Mouse (Mus musculus): ENCODE measurements around the gene Tmem243. TPM values are rescaled to one million over a fixed set of nuclear protein-coding genes. Genes with fewer than 3 reads are reported as not detected.

Gene Tmem243
- polyA plus RNA-seq, 1 experiment from 2014 or later: 8.7 TPM

- Histone ChIP-seq H3K27ac (ENCODE audit: low read depth, low read length) (no peak overlapping the region), H3K36me3 (ENCODE audit: control insufficient read depth, insufficient read depth, low read length) (no peaks in the 10 kb centered on the region), H3K4me3 (ENCODE audit: low read depth, low read length) (no peak overlapping the region), H3K4me2 (no peak overlapping the region), H3K9ac (ENCODE audit: low read depth, low read length) (no peak overlapping the region), H3K4me1 (ENCODE audit: control insufficient read depth, insufficient read depth, low read length) (no peaks in the 10 kb centered on the region), H3K27me3 (ENCODE audit: control insufficient read depth, insufficient read depth, low read length) (no peaks in the 10 kb centered on the region; the same call in 1 of the 2 replicates), H3K9me3 (replicated peaks; ENCODE audit: control insufficient read depth, low read length) (no peaks in the 10 kb centered on the region)
- no peak for ATAC-seq (replicated peaks; ENCODE audit: insufficient number of reproducible peaks, low FRiP score, low TSS enrichment)
- 94% methylated on average over 3 of the region's 3 CpGs for WGBS (ENCODE audit: insufficient replicate concordance)
Observed at GRCm38 (mm10) chr5:9071360-9071759, 29.1 kb upstream of the Tmem243 start.

DNA sequence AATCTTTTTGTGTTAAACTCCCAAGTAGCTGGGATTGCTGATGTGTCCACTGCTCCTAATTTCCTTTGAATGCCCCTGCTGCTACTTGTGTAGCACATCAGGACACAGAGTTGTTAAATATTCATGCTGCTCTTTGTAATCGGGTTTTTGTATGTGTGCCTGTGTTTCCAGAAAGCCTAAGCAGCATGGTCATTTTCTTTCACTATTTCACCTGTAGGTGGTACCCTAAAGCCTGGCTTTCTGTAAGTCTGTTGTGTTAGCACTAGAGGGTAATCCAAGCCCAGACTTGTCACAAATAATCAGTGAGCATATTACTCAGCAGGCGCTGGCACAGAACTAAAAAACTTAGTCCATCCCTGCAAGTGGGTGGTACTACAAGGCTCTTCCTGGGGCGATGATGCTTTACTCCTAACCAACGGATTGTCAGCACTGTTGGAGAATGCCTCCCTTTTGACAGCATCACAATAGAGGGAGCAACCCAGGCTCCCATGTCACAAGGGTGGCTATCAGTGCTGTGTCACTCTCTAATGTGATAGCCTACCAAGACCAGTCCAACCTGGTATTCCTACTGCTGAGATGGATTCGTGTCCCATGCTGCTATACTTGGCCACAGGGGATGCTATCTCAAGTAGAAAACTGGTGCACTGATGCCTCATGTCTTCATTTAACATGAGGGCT, 27.2 kb upstream of the Tmem243 start:
- Histone ChIP-seq H3K9me3 (replicated peaks; ENCODE audit: control insufficient read depth, low read length) (no peaks in the 10 kb centered on the region), H3K36me3 (ENCODE audit: control insufficient read depth, insufficient read depth, low read length) (no peaks in the 10 kb centered on the region), H3K27ac (ENCODE audit: low read depth, low read length) (no peak overlapping the region), H3K4me2 (no peak overlapping the region), H3K27me3 (ENCODE audit: control insufficient read depth, insufficient read depth, low read length) (no peaks in the 10 kb centered on the region; the same call in 1 of the 2 replicates), H3K4me1 (ENCODE audit: control insufficient read depth, insufficient read depth, low read length) (no peaks in the 10 kb centered on the region), H3K4me3 (ENCODE audit: low read depth, low read length) (no peak overlapping the region), H3K9ac (ENCODE audit: low read depth, low read length) (no peak overlapping the region)
- whole genome bisulfite sequencing (ENCODE audit: insufficient replicate concordance): 53% methylated on average over 5 of the region's 5 CpGs
- no peak for ATAC-seq (replicated peaks; ENCODE audit: insufficient number of reproducible peaks, low FRiP score, low TSS enrichment)

DNA sequence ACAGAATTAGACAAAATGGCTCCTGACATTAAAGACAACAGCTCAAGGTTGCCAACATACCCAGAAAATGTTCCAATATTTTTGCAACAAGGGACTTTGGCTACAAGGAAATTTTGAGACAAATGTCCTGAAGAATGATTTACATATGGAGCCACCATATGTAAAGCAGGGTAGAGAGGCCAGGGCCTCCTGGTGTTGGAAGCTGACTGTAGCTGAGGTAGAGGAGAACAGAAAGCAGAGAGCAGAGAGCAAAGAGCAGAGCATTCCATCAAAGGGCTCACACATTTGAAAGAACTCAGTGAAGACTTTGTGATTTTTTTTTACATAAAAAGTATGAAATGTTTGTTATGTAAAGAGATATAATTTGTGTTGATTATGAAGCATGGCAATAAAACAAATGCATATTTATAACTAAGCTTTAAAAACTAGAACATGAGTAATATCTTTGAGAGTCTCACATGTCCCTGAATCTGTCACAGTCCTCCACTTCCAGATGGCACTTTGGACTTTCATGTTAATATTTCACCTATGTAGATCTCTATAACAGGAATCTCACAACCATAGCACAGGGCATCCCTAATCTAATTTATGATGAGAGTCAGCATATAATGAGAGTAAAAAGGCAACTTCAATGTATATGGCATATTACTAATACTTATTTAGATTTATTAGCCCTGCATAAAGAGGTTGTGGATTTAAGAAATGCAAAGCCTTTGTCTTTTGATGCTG, 20.5 kb upstream of the Tmem243 start:
- Histone ChIP-seq H3K36me3 (ENCODE audit: control insufficient read depth, insufficient read depth, low read length) (no peaks in the 10 kb centered on the region), H3K9ac (ENCODE audit: low read depth, low read length) (no peak overlapping the region), H3K9me3 (replicated peaks; ENCODE audit: control insufficient read depth, low read length) (no peaks in the 10 kb centered on the region), H3K4me2 (no peak overlapping the region), H3K27me3 (ENCODE audit: control insufficient read depth, insufficient read depth, low read length) (no peaks in the 10 kb centered on the region), H3K27ac (ENCODE audit: low read depth, low read length) (no peak overlapping the region), H3K4me1 (ENCODE audit: control insufficient read depth, insufficient read depth, low read length) (no peaks in the 10 kb centered on the region), H3K4me3 (ENCODE audit: low read depth, low read length) (no peak overlapping the region)
- no peak for ATAC-seq (replicated peaks; ENCODE audit: insufficient number of reproducible peaks, low FRiP score, low TSS enrichment)

DNA sequence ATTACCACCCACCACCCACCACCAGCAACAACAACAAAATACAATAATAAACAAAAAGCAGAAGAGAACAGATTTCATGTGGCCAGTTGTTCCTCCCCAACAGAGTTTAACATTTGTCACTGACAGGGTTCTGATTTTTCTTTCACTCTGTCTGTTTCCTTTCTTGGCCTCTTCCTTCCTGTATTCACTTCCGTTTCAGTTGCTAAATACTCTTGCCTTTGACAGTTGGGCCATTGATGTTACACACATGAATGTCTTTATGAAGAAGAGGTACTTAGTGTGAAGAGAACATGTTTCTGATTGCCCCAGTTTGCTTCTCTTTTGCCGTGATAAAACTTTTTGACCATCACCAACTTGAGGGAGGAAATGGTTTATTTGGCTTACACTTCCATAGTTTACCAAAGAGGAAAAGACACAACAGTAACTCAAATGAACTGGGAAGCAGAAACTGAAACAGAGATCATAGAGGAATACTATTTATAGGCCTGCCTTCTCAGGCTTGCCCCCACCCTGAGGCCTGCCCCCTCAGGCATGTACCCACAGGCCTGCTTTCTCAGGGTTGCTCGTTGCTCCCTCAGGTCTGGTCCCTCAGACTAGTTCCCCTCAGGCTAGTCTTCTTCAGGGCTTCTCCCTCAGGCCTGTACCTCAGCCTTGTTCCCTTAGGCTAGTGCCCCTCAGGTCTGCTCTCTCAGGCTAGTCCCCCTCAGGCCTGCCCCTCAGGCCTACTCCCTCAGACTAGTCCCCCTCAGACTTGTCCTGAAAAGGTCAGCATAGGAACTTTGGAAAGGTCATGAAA, 13.3 kb upstream of the Tmem243 start:
- no peak overlapping the region for H3K9ac ChIP-seq (ENCODE audit: low read depth, low read length)
- H3K4me3 ChIP-seq (ENCODE audit: low read depth, low read length): no peak overlapping the region
- ATAC-seq (replicated peaks; ENCODE audit: insufficient number of reproducible peaks, low FRiP score, low TSS enrichment): no peak
- no peaks in the 10 kb centered on the region for H3K9me3 ChIP-seq (replicated peaks; ENCODE audit: control insufficient read depth, low read length)
- no peaks in the 10 kb centered on the region for H3K27me3 ChIP-seq (ENCODE audit: control insufficient read depth, insufficient read depth, low read length)
- WGBS (ENCODE audit: insufficient replicate concordance): 56% methylated on average over 3 of the region's 3 CpGs
- no peak overlapping the region for H3K4me2 ChIP-seq
- H3K4me1 ChIP-seq (ENCODE audit: control insufficient read depth, insufficient read depth, low read length): no peaks in the 10 kb centered on the region
- no peak overlapping the region for H3K27ac ChIP-seq (ENCODE audit: low read depth, low read length)
- no peaks in the 10 kb centered on the region for H3K36me3 ChIP-seq (ENCODE audit: control insufficient read depth, insufficient read depth, low read length)

- Histone ChIP-seq H3K4me2 (no peak overlapping the region), H3K4me3 (ENCODE audit: low read depth, low read length) (no peak overlapping the region), H3K36me3 (ENCODE audit: control insufficient read depth, insufficient read depth, low read length) (no peaks in the 10 kb centered on the region), H3K4me1 (ENCODE audit: control insufficient read depth, insufficient read depth, low read length) (no peaks in the 10 kb centered on the region), H3K27me3 (ENCODE audit: control insufficient read depth, insufficient read depth, low read length) (no peaks in the 10 kb centered on the region), H3K9ac (ENCODE audit: low read depth, low read length) (no peak overlapping the region), H3K9me3 (replicated peaks; ENCODE audit: control insufficient read depth, low read length) (no peaks in the 10 kb centered on the region), H3K27ac (ENCODE audit: low read depth, low read length) (no peak overlapping the region)
- ATAC-seq (replicated peaks; ENCODE audit: insufficient number of reproducible peaks, low FRiP score, low TSS enrichment): no peak
- 78% methylated on average over 6 of the region's 6 CpGs for WGBS (ENCODE audit: insufficient replicate concordance)
Observed at GRCm38 (mm10) chr5:9090493-9091106, 9.9 kb upstream of the Tmem243 start.

- H3K36me3 ChIP-seq (ENCODE audit: control insufficient read depth, insufficient read depth, low read length): no peaks in the 10 kb centered on the region
- no peaks in the 10 kb centered on the region for H3K4me1 ChIP-seq (ENCODE audit: control insufficient read depth, insufficient read depth, low read length)
- H3K27ac ChIP-seq (ENCODE audit: low read depth, low read length): no peak overlapping the region
- H3K9ac ChIP-seq (ENCODE audit: low read depth, low read length): no peak overlapping the region
- H3K9me3 ChIP-seq (replicated peaks; ENCODE audit: control insufficient read depth, low read length): peaks cover 5% of the 10 kb centered on the region
- H3K4me3 ChIP-seq (ENCODE audit: low read depth, low read length): no peak overlapping the region
- no peaks in the 10 kb centered on the region for H3K27me3 ChIP-seq (ENCODE audit: control insufficient read depth, insufficient read depth, low read length)
- no peak for ATAC-seq (replicated peaks; ENCODE audit: insufficient number of reproducible peaks, low FRiP score, low TSS enrichment)
- H3K4me2 ChIP-seq: no peak overlapping the region
- WGBS (ENCODE audit: insufficient replicate concordance): 81% methylated on average over 1 of the region's 1 CpGs
Observed at GRCm38 (mm10) chr5:9092716-9093115, 7.8 kb upstream of the Tmem243 start.

GRCm38 (mm10) chr5:9093490-9093889, 7.0 kb upstream of the Tmem243 start:
- no peak overlapping the region for H3K4me2 ChIP-seq
- ATAC-seq (replicated peaks; ENCODE audit: insufficient number of reproducible peaks, low FRiP score, low TSS enrichment): no peak
- WGBS (ENCODE audit: insufficient replicate concordance): 68% methylated on average over 4 of the region's 4 CpGs
- H3K27me3 ChIP-seq (ENCODE audit: control insufficient read depth, insufficient read depth, low read length): no peaks in the 10 kb centered on the region
- no peak overlapping the region for H3K27ac ChIP-seq (ENCODE audit: low read depth, low read length)
- H3K9ac ChIP-seq (ENCODE audit: low read depth, low read length): no peak overlapping the region
- no peaks in the 10 kb centered on the region for H3K36me3 ChIP-seq (ENCODE audit: control insufficient read depth, insufficient read depth, low read length)
- no peak overlapping the region for H3K4me3 ChIP-seq (ENCODE audit: low read depth, low read length)
- H3K9me3 ChIP-seq (replicated peaks; ENCODE audit: control insufficient read depth, low read length): peaks cover 5% of the 10 kb centered on the region
- H3K4me1 ChIP-seq (ENCODE audit: control insufficient read depth, insufficient read depth, low read length): no peaks in the 10 kb centered on the region
